Mouse (Mus musculus): ENCODE measurements around the gene Sec24b. TPM values are rescaled to one million over a fixed set of nuclear protein-coding genes. Genes with fewer than 3 reads are reported as not detected.

Gene Sec24b
- polyA plus RNA-seq, 1 experiment from 2014 or later: 10.9 TPM

- Histone ChIP-seq H3K36me3 (ENCODE audit: control insufficient read depth, insufficient read depth, low read length) (peaks cover 19% of the 10 kb centered on the region), H3K4me3 (ENCODE audit: low read depth, low read length) (no peak overlapping the region), H3K27ac (replicated peaks) (no peak overlapping the region), H3K4me2 (replicated peaks; ENCODE audit: low read depth) (no peak overlapping the region), H3K4me1 (replicated peaks; ENCODE audit: control insufficient read depth, insufficient read depth) (no peaks in the 10 kb centered on the region), H3K9ac (ENCODE audit: low read length) (no peak overlapping the region), H3K27me3 (ENCODE audit: control insufficient read depth, insufficient read depth, low read length) (no peaks in the 10 kb centered on the region), H3K9me3 (ENCODE audit: control insufficient read depth, low read length) (no peaks in the 10 kb centered on the region)
- DNase-seq (ENCODE audit: low spot score) (no peak), ATAC-seq (ENCODE audit: low FRiP score, low TSS enrichment) (no peak)
- 80% methylated on average over 11 of the region's 11 CpGs for WGBS
- TF ChIP-seq CTCF (IDR thresholded peaks at IDR 0.05; ENCODE audit: low read depth): no peak
- TF ChIP-seq EP300 (optimal IDR thresholded peaks at IDR 0.05): no peak
Observed at GRCm38 (mm10) chr3:129981756-129982155, 79.6 kb downstream of the Sec24b start.

GRCm38 (mm10) chr3:129979510-129979909 lies 81.8 kb downstream of the Sec24b start:
- TF ChIP-seq CTCF (IDR thresholded peaks at IDR 0.05; ENCODE audit: low read depth) (no peak), EP300 (optimal IDR thresholded peaks at IDR 0.05) (no peak)
- ATAC-seq (ENCODE audit: low FRiP score, low TSS enrichment) (no peak), DNase-seq (ENCODE audit: low spot score) (no peak)
- Histone ChIP-seq H3K36me3 (ENCODE audit: control insufficient read depth, insufficient read depth, low read length) (peaks cover 15% of the 10 kb centered on the region), H3K4me3 (ENCODE audit: low read depth, low read length) (no peak overlapping the region), H3K4me2 (replicated peaks; ENCODE audit: low read depth) (no peak overlapping the region), H3K4me1 (replicated peaks; ENCODE audit: control insufficient read depth, insufficient read depth) (no peaks in the 10 kb centered on the region), H3K9me3 (ENCODE audit: control insufficient read depth, low read length) (no peaks in the 10 kb centered on the region), H3K27me3 (ENCODE audit: control insufficient read depth, insufficient read depth, low read length) (no peaks in the 10 kb centered on the region), H3K27ac (replicated peaks) (no peak overlapping the region), H3K9ac (ENCODE audit: low read length) (no peak overlapping the region)
- 30% methylated on average over 6 of the region's 6 CpGs for WGBS

- WGBS: 86% methylated on average over 9 of the region's 9 CpGs
- TF ChIP-seq CTCF (IDR thresholded peaks at IDR 0.05; ENCODE audit: low read depth): no peak
- H3K4me3 ChIP-seq (ENCODE audit: low read depth, low read length): no peak overlapping the region
Observed at GRCm38 (mm10) chr3:129978716-129979115, 82.6 kb downstream of the Sec24b start.

GRCm38 (mm10) chr3:129976317-129976716 lies 85.0 kb downstream of the Sec24b start:
- no peaks in the 10 kb centered on the region for H3K27me3 ChIP-seq (ENCODE audit: control insufficient read depth, insufficient read depth, low read length)
- no peak overlapping the region for H3K4me2 ChIP-seq (replicated peaks; ENCODE audit: low read depth)
- no peak overlapping the region for H3K27ac ChIP-seq (replicated peaks)
- H3K4me1 ChIP-seq (replicated peaks; ENCODE audit: control insufficient read depth, insufficient read depth): no peaks in the 10 kb centered on the region
- no peak for TF ChIP-seq EP300 (optimal IDR thresholded peaks at IDR 0.05)
- no peak for TF ChIP-seq CTCF (IDR thresholded peaks at IDR 0.05; ENCODE audit: low read depth)
- H3K9me3 ChIP-seq (ENCODE audit: control insufficient read depth, low read length): no peaks in the 10 kb centered on the region
- DNase-seq (ENCODE audit: low spot score): no peak
- ATAC-seq (ENCODE audit: low FRiP score, low TSS enrichment): no peak
- 80% methylated on average over 5 of the region's 5 CpGs for WGBS
- no peaks in the 10 kb centered on the region for H3K36me3 ChIP-seq (ENCODE audit: control insufficient read depth, insufficient read depth, low read length)
- H3K9ac ChIP-seq (ENCODE audit: low read length): no peak overlapping the region
- H3K4me3 ChIP-seq (ENCODE audit: low read depth, low read length): no peak overlapping the region

More at GRCm38 (mm10) chr3:129978716-129979115, 82.6 kb downstream of the Sec24b start:
- no peaks in the 10 kb centered on the region for H3K27me3 ChIP-seq (ENCODE audit: control insufficient read depth, insufficient read depth, low read length)
- peaks cover 11% of the 10 kb centered on the region for H3K36me3 ChIP-seq (ENCODE audit: control insufficient read depth, insufficient read depth, low read length)
- H3K9ac ChIP-seq (ENCODE audit: low read length): no peak overlapping the region
- H3K27ac ChIP-seq (replicated peaks): no peak overlapping the region
- H3K9me3 ChIP-seq (ENCODE audit: control insufficient read depth, low read length): no peaks in the 10 kb centered on the region
- no peak overlapping the region for H3K4me2 ChIP-seq (replicated peaks; ENCODE audit: low read depth)
- ATAC-seq (ENCODE audit: low FRiP score, low TSS enrichment) (no peak), DNase-seq (ENCODE audit: low spot score) (no peak)
- H3K4me1 ChIP-seq (replicated peaks; ENCODE audit: control insufficient read depth, insufficient read depth): no peaks in the 10 kb centered on the region

- Histone ChIP-seq H3K9ac (ENCODE audit: low read length) (peak overlapping the region; percentile 58), H3K4me3 (ENCODE audit: low read depth, low read length) (peak overlapping the region; percentile 63), H3K27me3 (ENCODE audit: control insufficient read depth, insufficient read depth, low read length) (no peaks in the 10 kb centered on the region), H3K4me1 (replicated peaks; ENCODE audit: control insufficient read depth, insufficient read depth) (peaks cover 5% of the 10 kb centered on the region; the same call in 1 of the 2 replicates), H3K27ac (replicated peaks) (no peak overlapping the region), H3K4me2 (replicated peaks; ENCODE audit: low read depth) (peak overlapping the region; percentile 98), H3K36me3 (ENCODE audit: control insufficient read depth, insufficient read depth, low read length) (no peaks in the 10 kb centered on the region), H3K9me3 (ENCODE audit: control insufficient read depth, low read length) (no peaks in the 10 kb centered on the region)
- DNase-seq (ENCODE audit: low spot score) (peak; percentile 35), ATAC-seq (ENCODE audit: low FRiP score, low TSS enrichment) (peak; percentile 71)
- no peak for TF ChIP-seq EP300 (optimal IDR thresholded peaks at IDR 0.05)
- TF ChIP-seq CTCF (IDR thresholded peaks at IDR 0.05; ENCODE audit: low read depth): no peak
- WGBS: 10% methylated on average over 19 of the region's 19 CpGs
Observed at GRCm38 (mm10) chr3:129970529-129971515, 90.5 kb downstream of the Sec24b start.

All from stomach, postnatal 0 days (tissue).